Mouse (Mus musculus) forebrain, embryonic 10.5 days (tissue): ENCODE measurements around the gene Ss18l1. TPM values are rescaled to one million over a fixed set of nuclear protein-coding genes. Genes with fewer than 3 reads are reported as not detected.
A peak's percentile ranks its signal among the peaks of the same experiment; 100 is the strongest.

ENCODE experiments used
- DNase-seq: peaks from one replicate; pipeline ENCODE4 v3.0.0-alpha.2; 2017; ENCODE audit warnings: low spot score; ENCODE audit errors: extremely low spot score
- H3K27ac ChIP-seq: fragments of 300-500 bp; sonication (generic); 2 replicates; pipeline ENCODE4 v1.5.1; 2016; ENCODE audit warnings: mild to moderate bottlenecking
- H3K27me3 ChIP-seq: fragments of 300-500 bp; sonication (generic); 2 replicates; pipeline ENCODE4 v1.6.1; 2016; ENCODE audit warnings: mild to moderate bottlenecking; ENCODE audit not compliant: poor library complexity, severe bottlenecking
- H3K36me3 ChIP-seq: fragments of 300-500 bp; sonication (generic); replicated peaks from 2 replicates; pipeline ENCODE4 v1.6.1; 2016; ENCODE audit warnings: mild to moderate bottlenecking, moderate library complexity
- H3K4me1 ChIP-seq: fragments of 300-500 bp; sonication (generic); 2 replicates; pipeline ENCODE4 v1.6.1; 2016
- H3K4me3 ChIP-seq: fragments of 300-500 bp; sonication (generic); 2 replicates; pipeline ENCODE4 v1.5.1; 2016; ENCODE audit warnings: mild to moderate bottlenecking, moderate library complexity
- H3K9me3 ChIP-seq: fragments of 300-500 bp; sonication (generic); 2 replicates; pipeline ENCODE4 v1.6.1; 2016; ENCODE audit warnings: mild to moderate bottlenecking, moderate library complexity
- WGBS: fragments of 180-500 bp; shearing (Covaris S2); methylation state at CpG from one replicate; pipeline ENCODE4 v1.1.7; 2016; 5-methylcytosine and 5-hydroxymethylcytosine counted together
- polyA plus RNA-seq: library from polyadenylated mRNA; unstranded; fragments of >200 nt; fragmentation: Nextera tagmentation; extraction: Ambion mirVana; gene quantifications from 2 replicates; pipeline ENCODE4 v1.2.1, GENCODE M21; 2016

The Ss18l1 gene
- polyA plus RNA-seq, 1 experiment from 2014 or later: 7.0 TPM

- Histone ChIP-seq H3K27ac (peak overlapping the region; percentile 62), H3K27me3 (peaks cover 86% of the 10 kb centered on the region), H3K9me3 (no peaks in the 10 kb centered on the region), H3K36me3 (no peaks in the 10 kb centered on the region), H3K4me1 (peaks cover 46% of the 10 kb centered on the region), H3K4me3 (peak overlapping the region; percentile 64)
- peak; percentile 34 for DNase-seq
- 1% methylated on average over 57 of the region's 57 CpGs for WGBS
Measured at GRCm38 (mm10) chr2:180103151-180103977, 61.1 kb downstream of the Ss18l1 start.

- Histone ChIP-seq H3K36me3 (no peaks in the 10 kb centered on the region), H3K4me3 (peak within 1 kb of the TSS; percentile 64)
Measured at GRCm38 (mm10) chr2:180103978-180104658, 61.8 kb downstream of the Ss18l1 start, which contains the start of gene Hrh3. Gene Hrh3, minus strand, starts transcription at chr2:180104488.

DNA sequence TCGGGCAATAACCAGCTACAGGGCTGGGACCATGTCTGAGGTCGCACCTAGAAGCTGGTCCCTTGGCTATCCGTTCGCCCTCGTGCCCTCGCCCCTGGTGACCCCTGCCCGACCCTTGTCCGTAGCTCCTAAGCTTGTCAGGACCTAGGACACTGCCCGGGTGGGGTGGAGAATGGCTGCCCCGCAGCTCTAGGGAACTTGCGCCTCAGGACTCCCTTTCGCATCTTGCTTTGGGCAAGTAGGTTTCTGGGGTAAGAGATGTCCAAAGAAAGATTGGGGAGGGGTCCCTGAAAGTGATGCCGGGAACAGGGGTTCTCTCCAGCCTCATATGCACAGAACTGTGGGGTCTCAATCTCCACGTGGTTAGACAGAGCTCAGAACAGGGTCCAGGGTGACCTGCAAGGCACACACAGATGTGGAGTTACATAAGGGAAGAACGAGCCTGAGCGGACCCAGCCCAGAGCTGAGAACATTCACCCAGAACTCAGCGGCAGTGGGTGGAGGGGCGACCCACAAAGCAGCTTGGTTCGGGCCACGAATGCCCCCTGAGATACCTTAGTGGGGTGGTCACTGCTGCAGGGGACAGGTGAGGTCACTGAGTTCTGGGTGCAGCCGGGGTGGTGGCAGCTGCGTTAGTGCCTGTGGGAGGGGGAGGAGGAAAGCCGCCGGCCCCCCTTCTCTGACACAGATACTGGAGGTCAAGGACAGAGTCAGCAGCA lies 62.5 kb downstream of the Ss18l1 start:
- Histone ChIP-seq H3K36me3 (no peaks in the 10 kb centered on the region), H3K9me3 (no peaks in the 10 kb centered on the region), H3K4me3 (peak overlapping the region; percentile 64), H3K27me3 (peaks cover 72% of the 10 kb centered on the region), H3K27ac (0 out of 2 replicates have a peak overlapping the region, but pooled peaks have one; percentile 62), H3K4me1 (peaks cover 37% of the 10 kb centered on the region)
- DNase-seq: no peak
- WGBS: 9% methylated on average over 24 of the region's 24 CpGs

More at GRCm38 (mm10) chr2:180103978-180104658, 61.8 kb downstream of the Ss18l1 start, which contains the start of gene Hrh3:
- under 1% methylated on average over 82 of the region's 87 CpGs for WGBS
- peaks cover 79% of the 10 kb centered on the region for H3K27me3 ChIP-seq
- H3K9me3 ChIP-seq: no peaks in the 10 kb centered on the region
- peaks cover 44% of the 10 kb centered on the region for H3K4me1 ChIP-seq
- peak within 1 kb of the TSS; percentile 62 for H3K27ac ChIP-seq
- DNase-seq: peak; percentile 75

- H3K27me3 ChIP-seq: peaks cover 69% of the 10 kb centered on the region
- no peak overlapping the region for H3K4me3 ChIP-seq
- no peak overlapping the region for H3K27ac ChIP-seq
- no peaks in the 10 kb centered on the region for H3K9me3 ChIP-seq
- H3K4me1 ChIP-seq: peaks cover 33% of the 10 kb centered on the region
- WGBS: 28% methylated on average over 8 of the region's 8 CpGs
- H3K36me3 ChIP-seq: no peaks in the 10 kb centered on the region
- DNase-seq: no peak
Measured at GRCm38 (mm10) chr2:180105441-180106190, 63.3 kb downstream of the Ss18l1 start.

DNA sequence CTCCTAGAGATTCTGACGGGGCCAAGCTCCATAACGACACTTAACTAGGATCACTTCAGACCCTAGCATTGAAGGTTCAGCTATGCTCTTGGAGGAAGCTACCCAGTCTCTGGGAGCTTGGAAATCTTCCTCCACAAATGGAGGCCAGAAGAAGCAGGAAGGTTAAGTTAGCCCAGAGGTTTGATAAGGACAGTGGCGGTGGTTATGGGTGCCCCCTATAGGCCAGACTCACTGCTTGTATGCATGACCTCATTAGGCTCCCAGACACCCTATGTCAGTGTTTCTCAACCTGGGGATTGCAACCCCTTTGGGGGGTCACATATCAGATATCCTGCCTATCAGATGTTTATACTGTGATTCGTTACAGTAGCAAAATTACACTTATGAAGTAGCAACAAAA lies 64.8 kb downstream of the Ss18l1 start:
- DNase-seq: no peak
- no peaks in the 10 kb centered on the region for H3K9me3 ChIP-seq
- H3K4me1 ChIP-seq: peaks cover 33% of the 10 kb centered on the region
- H3K27me3 ChIP-seq: peaks cover 54% of the 10 kb centered on the region
- no peak overlapping the region for H3K4me3 ChIP-seq
- WGBS: 70% methylated on average over 4 of the region's 4 CpGs
- no peak overlapping the region for H3K27ac ChIP-seq
- H3K36me3 ChIP-seq: no peaks in the 10 kb centered on the region

DNA sequence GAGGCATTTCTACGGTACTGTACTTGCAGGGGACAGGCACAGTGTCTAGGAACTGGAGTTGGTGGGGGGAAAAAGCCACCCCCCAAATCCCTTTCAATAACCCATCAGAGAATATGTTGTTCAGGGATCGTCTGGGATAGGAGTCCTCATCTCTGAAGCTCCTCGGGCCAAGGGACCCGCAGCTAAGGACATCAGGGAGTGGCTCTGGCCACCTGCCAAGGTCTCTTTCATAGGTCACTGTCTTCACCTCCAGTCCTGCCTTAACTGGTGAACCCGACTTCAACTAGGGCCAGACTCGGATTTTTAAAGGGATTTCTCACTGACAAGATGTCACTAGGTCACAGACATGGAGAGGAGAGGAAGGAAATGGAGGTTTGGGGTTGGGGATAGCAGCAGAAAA lies 66.0 kb downstream of the Ss18l1 start:
- Histone ChIP-seq H3K27ac (no peak overlapping the region), H3K4me1 (peaks cover 26% of the 10 kb centered on the region), H3K27me3 (peaks cover 42% of the 10 kb centered on the region), H3K4me3 (no peak overlapping the region), H3K9me3 (no peaks in the 10 kb centered on the region), H3K36me3 (no peaks in the 10 kb centered on the region)
- DNase-seq: no peak
- 77% methylated on average over 6 of the region's 6 CpGs for WGBS

DNA sequence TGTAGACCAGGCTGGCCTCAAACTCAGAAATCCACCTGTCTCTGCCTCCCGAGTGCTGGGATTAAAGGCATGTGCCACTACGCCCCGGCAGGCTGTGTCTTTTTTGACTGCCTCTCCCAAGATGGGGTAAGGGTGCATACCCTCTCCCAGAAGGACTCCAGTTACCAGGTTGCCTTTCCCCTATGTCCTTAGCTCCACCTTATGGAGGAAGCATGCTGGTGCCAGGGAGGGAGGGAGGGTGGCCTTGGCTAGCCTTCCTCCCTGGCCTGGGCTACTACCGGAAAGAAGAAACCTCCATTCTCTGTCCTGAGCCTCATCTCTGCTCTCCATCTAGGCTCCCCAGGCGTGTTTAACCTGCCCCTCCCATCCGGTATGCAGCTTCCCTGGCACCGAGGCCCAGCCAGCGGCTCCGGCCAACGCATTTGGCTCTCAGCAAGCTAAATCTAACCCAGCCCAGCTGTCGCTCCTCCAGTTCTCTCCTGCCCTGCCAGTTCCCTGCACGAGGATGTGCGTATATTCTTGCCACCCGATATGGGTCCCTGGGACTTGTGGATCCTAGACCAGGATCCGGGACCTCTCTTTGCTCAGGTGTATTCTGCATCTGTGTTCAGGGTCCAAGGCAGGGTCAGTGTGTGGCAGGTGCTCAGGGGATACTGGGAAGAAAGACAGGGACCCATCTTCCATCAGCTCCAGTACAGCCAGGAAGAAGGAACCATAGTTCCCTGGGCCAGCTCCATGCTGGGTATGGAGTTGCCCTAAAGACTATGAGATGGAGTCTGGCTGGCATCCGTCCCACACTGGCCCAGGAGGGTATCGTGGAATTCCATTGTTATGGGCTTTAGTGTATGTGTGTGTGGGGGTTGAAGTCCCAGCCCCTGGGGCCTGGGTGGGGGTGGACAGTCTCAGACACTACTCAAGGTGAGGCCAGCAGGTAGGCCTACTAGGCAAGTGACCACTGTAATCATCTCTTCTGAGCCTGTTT lies 71.9 kb downstream of the Ss18l1 start:
- no peaks in the 10 kb centered on the region for H3K36me3 ChIP-seq
- DNase-seq: no peak
- no peak overlapping the region for H3K4me3 ChIP-seq
- peak overlapping the region; percentile 53; the same call in 1 of the 2 replicates for H3K27ac ChIP-seq
- peaks cover 50% of the 10 kb centered on the region for H3K4me1 ChIP-seq
- no peaks in the 10 kb centered on the region for H3K9me3 ChIP-seq
- WGBS: 68% methylated on average over 17 of the region's 17 CpGs
- 0 out of 2 replicates have a peak, but pooled peaks cover 5% of the 10 kb centered on the region for H3K27me3 ChIP-seq

GRCm38 (mm10) chr2:180115279-180115678 lies 73.0 kb downstream of the Ss18l1 start:
- no peaks in the 10 kb centered on the region for H3K9me3 ChIP-seq
- no peak overlapping the region for H3K4me3 ChIP-seq
- WGBS: 68% methylated on average over 6 of the region's 6 CpGs
- H3K27ac ChIP-seq: peak overlapping the region; percentile 52; the same call in 1 of the 2 replicates
- H3K27me3 ChIP-seq: 0 out of 2 replicates have a peak, but pooled peaks cover 2% of the 10 kb centered on the region
- no peak for DNase-seq
- peaks cover 59% of the 10 kb centered on the region for H3K4me1 ChIP-seq
- no peaks in the 10 kb centered on the region for H3K36me3 ChIP-seq

DNA sequence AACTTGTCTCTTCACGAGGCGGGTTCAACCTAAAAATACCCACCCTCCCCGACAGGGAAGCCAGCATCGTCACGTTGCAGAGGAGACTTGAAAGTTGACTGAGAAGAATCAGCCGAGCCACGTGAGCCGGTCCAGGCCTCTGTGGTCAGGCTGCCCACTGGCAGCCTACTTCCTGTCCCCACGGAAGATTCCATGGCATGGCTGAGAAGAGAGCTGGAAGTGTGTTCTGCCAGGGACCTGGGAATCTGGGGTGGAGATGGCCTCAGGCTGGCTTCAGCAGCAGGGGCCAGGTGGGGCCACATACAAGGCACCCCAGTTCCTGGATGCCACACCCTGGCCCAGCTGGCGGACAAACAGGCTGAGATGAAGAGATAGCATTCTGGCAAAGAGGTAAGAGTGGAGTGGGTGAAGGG lies 73.8 kb downstream of the Ss18l1 start:
- peaks cover 60% of the 10 kb centered on the region for H3K4me1 ChIP-seq
- peak overlapping the region; percentile 86 for H3K27ac ChIP-seq

DNA sequence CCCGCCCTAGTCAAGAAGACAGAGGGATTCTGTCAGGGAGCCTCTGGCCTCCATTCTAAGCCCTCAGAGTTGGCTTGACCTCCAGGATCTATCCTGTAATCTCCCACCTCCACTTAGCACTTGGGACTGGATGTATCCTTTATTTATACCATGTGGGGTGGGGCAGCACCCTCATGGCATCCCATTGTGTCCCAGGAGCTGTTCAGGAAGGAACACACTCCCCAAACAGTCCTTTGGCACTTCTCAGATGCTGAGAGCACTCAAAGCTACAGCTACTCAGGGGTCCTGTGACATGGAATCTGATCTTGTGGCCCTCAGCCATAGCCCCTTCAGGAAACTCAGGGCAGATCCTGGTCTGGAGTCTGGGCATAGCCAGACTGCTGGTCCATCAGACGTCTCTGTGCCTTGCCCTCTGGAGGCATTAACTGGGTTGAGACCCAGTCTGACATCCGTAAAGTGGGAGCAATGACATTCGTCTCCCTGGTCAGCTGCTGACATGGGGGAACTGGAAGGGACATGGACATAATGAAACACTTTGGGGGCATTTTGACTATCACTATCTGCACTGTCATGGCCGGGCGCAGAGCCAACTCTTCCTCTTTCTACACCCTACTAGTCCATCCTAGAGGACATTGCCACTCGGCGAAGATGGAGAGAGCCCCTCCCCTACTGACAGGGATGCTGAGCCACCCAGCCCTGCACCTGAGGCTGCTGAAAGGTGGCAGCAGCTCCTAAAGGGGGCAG lies 74.6 kb downstream of the Ss18l1 start:
- WGBS: 82% methylated on average over 8 of the region's 8 CpGs
- peak overlapping the region; percentile 86 for H3K27ac ChIP-seq

More for the DNA sequence above, 73.8 kb downstream of the Ss18l1 start:
- no peak for DNase-seq
- no peaks in the 10 kb centered on the region for H3K9me3 ChIP-seq
- WGBS: 79% methylated on average over 10 of the region's 10 CpGs
- H3K4me3 ChIP-seq: no peak overlapping the region
- H3K36me3 ChIP-seq: no peaks in the 10 kb centered on the region
- H3K27me3 ChIP-seq: no peaks in the 10 kb centered on the region

More for the DNA sequence above, 74.6 kb downstream of the Ss18l1 start:
- no peak for DNase-seq
- H3K9me3 ChIP-seq: no peaks in the 10 kb centered on the region
- H3K36me3 ChIP-seq: no peaks in the 10 kb centered on the region
- no peaks in the 10 kb centered on the region for H3K27me3 ChIP-seq
- peaks cover 60% of the 10 kb centered on the region for H3K4me1 ChIP-seq
- peak overlapping the region; percentile 83; the same call in 1 of the 2 replicates for H3K4me3 ChIP-seq
